Mouse (Mus musculus) stomach, postnatal 0 days (tissue): Measurements from ENCODE around the gene Galnt10. TPM values are rescaled to one million over a fixed set of nuclear protein-coding genes. Genes with fewer than 3 reads are reported as not detected.

Experiments used
- ATAC-seq: fragments of 200-750 bp; cut with Nextera tagmentation; 2 replicates; pipeline ENCODE4 v1.8.0; 2017; ENCODE audit not compliant: low FRiP score, low TSS enrichment
- DNase-seq: peaks from one replicate; pipeline ENCODE4 v3.0.0-alpha.2; 2016; ENCODE audit warnings: low spot score
- H3K27ac ChIP-seq: fragments of 300-500 bp; sonication (generic); replicated peaks from 2 replicates; pipeline ENCODE4 v1.5.1; 2014; ENCODE audit warnings: mild to moderate bottlenecking, control low read depth
- H3K27me3 ChIP-seq: fragments of 300-500 bp; sonication (generic); 2 replicates; pipeline ENCODE4 v1.6.1; 2014; ENCODE audit warnings: low read length; ENCODE audit not compliant: control insufficient read depth, insufficient read depth
- H3K36me3 ChIP-seq: fragments of 300-500 bp; sonication (generic); 2 replicates; pipeline ENCODE4 v1.6.1; 2014; ENCODE audit warnings: low read length, mixed read lengths; ENCODE audit not compliant: control insufficient read depth, insufficient read depth
- H3K4me1 ChIP-seq: fragments of 300-500 bp; sonication (generic); replicated peaks from 2 replicates; pipeline ENCODE4 v1.6.1; 2014; ENCODE audit warnings: antibody characterized with exemption; ENCODE audit not compliant: control insufficient read depth, insufficient read depth
- H3K4me2 ChIP-seq: fragments of 300-500 bp; sonication (generic); replicated peaks from 2 replicates; pipeline ENCODE4 v1.6.1; 2014; ENCODE audit warnings: low read depth, mild to moderate bottlenecking, control low read depth, moderate library complexity
- H3K4me3 ChIP-seq: fragments of 300-500 bp; sonication (generic); 2 replicates; pipeline ENCODE4 v1.5.1; 2014; ENCODE audit warnings: low read depth, low read length, control low read depth
- H3K9ac ChIP-seq: fragments of 300-500 bp; sonication (generic); 2 replicates; pipeline ENCODE4 v1.6.1; 2014; ENCODE audit warnings: mild to moderate bottlenecking, low read length, control low read depth, mixed read lengths
- H3K9me3 ChIP-seq: fragments of 300-500 bp; sonication (generic); 2 replicates; pipeline ENCODE4 v1.6.1; 2016; ENCODE audit warnings: low read length; ENCODE audit not compliant: control insufficient read depth
- CTCF ChIP-seq: IDR thresholded peaks from 2 replicates; pipeline ENCODE4 v1.5.1; 2016; ENCODE audit warnings: antibody characterized with exemption, low read depth, mild to moderate bottlenecking, moderate library complexity
- EP300 ChIP-seq: optimal IDR thresholded peaks from 2 replicates; pipeline ENCODE3; 2016; ENCODE audit warnings: antibody characterized with exemption
- WGBS: fragments of 180-500 bp; shearing (Covaris S2); extraction: QIAGEN DNeasy Blood & Tissue Kit; methylation state at CpG from one replicate; pipeline ENCODE4 v1.1.7; 2014; 5-methylcytosine and 5-hydroxymethylcytosine counted together
- polyA plus RNA-seq: library from polyadenylated mRNA; unstranded; fragments of >200 nt; fragmentation: Nextera tagmentation; extraction: Ambion mirVana; gene quantifications from 2 replicates; pipeline ENCODE4 v1.2.1, GENCODE M21; 2015

The Galnt10 gene
- polyA plus RNA-seq, 1 experiment from 2014 or later = 8.8 TPM

DNA sequence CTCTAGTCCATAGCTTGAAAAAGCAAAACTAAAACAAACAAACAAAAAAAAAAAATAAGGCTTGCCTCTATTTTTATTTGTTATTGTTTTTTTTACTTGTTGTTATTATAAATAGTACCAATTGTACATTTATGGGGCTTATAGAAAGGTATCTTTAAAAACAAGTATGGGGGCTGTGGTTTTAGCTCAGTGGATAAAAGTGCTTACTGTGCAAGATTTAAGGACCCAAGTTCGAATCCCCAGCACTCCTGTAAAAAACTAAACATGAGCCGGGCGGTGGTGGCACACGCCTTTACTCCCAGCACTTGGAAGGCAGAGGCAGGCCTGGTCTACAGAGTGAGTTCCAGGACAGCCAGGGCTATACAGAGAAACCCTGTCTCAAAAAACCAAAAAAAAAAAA lies 116.1 kb downstream of the Galnt10 start:
- Histone ChIP-seq H3K9ac (no peak overlapping the region), H3K9me3 (no peaks in the 10 kb centered on the region), H3K4me3 (no peak overlapping the region), H3K27ac (no peak overlapping the region), H3K4me1 (no peaks in the 10 kb centered on the region), H3K36me3 (no peaks in the 10 kb centered on the region), H3K4me2 (no peak overlapping the region), H3K27me3 (no peaks in the 10 kb centered on the region)
- TF ChIP-seq CTCF (no peak), EP300 (no peak)
- ATAC-seq (no peak), DNase-seq (no peak)
- 98% methylated on average over 4 of the region's 4 CpGs for WGBS

DNA sequence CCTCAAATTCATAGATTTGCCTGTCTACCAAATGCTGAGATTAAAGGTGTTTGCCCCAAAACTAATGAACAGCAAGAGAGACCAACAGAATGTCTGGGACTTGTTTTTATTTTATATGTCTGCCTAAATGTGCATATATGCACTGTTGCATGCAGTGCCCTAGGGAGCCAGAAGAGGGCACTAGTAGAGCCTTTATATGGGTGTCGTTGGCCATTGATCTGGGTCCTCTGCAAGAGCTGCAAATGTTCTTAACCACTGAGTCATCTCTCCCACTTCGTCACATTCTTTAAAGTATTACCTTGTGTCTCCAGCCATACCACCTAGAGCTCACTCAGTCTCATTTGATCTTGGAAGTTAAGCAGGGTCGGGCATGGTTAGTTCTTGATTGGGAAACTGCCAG lies 118.9 kb downstream of the Galnt10 start:
- H3K27me3 ChIP-seq = no peaks in the 10 kb centered on the region
- H3K27ac ChIP-seq = no peak overlapping the region
- no peaks in the 10 kb centered on the region for H3K9me3 ChIP-seq
- 86% methylated on average over 3 of the region's 3 CpGs for WGBS
- no peak for ATAC-seq
- no peak overlapping the region for H3K4me2 ChIP-seq
- H3K36me3 ChIP-seq = no peaks in the 10 kb centered on the region
- H3K4me1 ChIP-seq = no peaks in the 10 kb centered on the region
- TF ChIP-seq EP300 (no peak), CTCF (peak; percentile 55)
- DNase-seq = no peak
- H3K4me3 ChIP-seq = no peak overlapping the region
- no peak overlapping the region for H3K9ac ChIP-seq

DNA sequence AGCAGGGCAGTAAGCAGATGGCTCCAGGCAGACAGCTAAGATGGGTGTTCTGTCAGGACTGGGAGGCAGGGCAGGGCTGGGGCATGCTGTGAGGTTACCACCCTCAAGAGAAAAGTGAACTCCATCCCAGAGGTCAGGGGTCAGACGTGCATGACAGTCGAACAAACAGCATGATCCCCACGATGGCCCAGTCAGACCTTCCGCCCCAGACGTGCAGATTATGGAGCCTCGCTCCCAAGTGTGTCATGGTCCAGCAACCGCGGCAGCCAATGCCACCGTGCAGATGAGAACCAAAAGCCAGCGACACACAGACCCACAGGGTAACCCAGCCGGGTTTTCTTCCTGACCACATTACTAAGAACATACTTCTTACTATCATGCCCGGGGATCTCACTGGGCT lies 121.4 kb downstream of the Galnt10 start:
- Histone ChIP-seq H3K36me3 (no peaks in the 10 kb centered on the region), H3K4me3 (no peak overlapping the region), H3K9me3 (no peaks in the 10 kb centered on the region), H3K4me2 (no peak overlapping the region), H3K27me3 (no peaks in the 10 kb centered on the region), H3K4me1 (no peaks in the 10 kb centered on the region), H3K9ac (no peak overlapping the region), H3K27ac (no peak overlapping the region)
- DNase-seq (no peak), ATAC-seq (no peak)
- TF ChIP-seq EP300 (no peak), CTCF (no peak)
- 56% methylated on average over 12 of the region's 12 CpGs for WGBS

DNA sequence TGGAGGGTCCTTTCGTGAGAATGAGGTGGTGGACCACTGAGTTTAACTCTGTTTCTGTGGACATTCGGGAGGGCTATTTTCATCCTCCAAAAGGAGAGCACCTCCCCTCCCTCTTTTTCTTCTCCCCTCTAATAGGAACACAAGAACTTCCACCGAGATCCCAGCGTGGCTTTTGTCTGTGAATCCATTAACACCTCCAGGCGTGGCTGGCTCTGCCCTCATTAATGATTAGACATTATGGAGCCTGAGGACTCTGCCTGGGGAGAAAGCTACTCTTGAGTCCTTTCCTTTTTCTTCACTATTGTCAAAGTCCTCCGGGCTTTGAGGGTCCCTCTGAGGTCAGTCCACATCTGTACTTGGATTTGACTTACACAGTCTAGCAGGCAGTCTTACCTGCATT lies 121.9 kb downstream of the Galnt10 start:
- Histone ChIP-seq H3K36me3 (no peaks in the 10 kb centered on the region), H3K4me1 (no peaks in the 10 kb centered on the region), H3K27ac (no peak overlapping the region), H3K4me3 (no peak overlapping the region), H3K27me3 (no peaks in the 10 kb centered on the region), H3K9ac (no peak overlapping the region), H3K9me3 (no peaks in the 10 kb centered on the region), H3K4me2 (no peak overlapping the region)
- TF ChIP-seq CTCF = no peak
- no peak for TF ChIP-seq EP300
- WGBS = 49% methylated on average over 6 of the region's 6 CpGs
- no peak for ATAC-seq
- no peak for DNase-seq

GRCm38 (mm10) chr11:57770776-57771175 lies 125.5 kb downstream of the Galnt10 start:
- 86% methylated on average over 5 of the region's 5 CpGs for WGBS
- Histone ChIP-seq H3K9me3 (no peaks in the 10 kb centered on the region), H3K27ac (no peak overlapping the region), H3K4me2 (no peak overlapping the region), H3K4me3 (no peak overlapping the region), H3K36me3 (no peaks in the 10 kb centered on the region; the same call in 1 of the 2 replicates), H3K9ac (no peak overlapping the region), H3K27me3 (no peaks in the 10 kb centered on the region), H3K4me1 (no peaks in the 10 kb centered on the region)
- no peak for DNase-seq
- ATAC-seq = no peak
- TF ChIP-seq EP300 = no peak
- no peak for TF ChIP-seq CTCF

DNA sequence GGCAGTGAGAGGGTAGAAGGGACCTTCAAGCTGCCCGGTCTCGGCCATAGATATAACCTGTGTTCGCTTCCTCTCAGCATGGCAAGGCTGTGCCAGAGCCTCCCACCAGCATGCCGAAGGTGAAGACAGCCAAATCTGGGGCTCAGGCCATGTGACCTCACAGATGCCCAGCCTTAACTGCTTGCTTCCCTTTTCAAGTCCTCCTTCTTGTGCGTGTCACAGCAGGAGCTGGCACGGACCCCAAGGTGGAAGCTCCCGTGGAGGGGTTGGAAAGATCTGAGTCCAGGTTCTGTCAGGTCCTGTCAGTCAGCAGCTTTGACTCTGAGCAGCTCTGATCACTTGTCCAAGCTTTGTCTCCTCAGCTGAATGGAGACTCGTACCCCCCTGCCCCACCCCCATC lies 126.4 kb downstream of the Galnt10 start:
- no peak for ATAC-seq
- 78% methylated on average over 8 of the region's 8 CpGs for WGBS
- DNase-seq = no peak
- Histone ChIP-seq H3K36me3 (no peaks in the 10 kb centered on the region; the same call in 1 of the 2 replicates), H3K9me3 (no peaks in the 10 kb centered on the region), H3K27me3 (no peaks in the 10 kb centered on the region), H3K4me2 (no peak overlapping the region), H3K27ac (no peak overlapping the region), H3K4me1 (no peaks in the 10 kb centered on the region), H3K4me3 (no peak overlapping the region), H3K9ac (no peak overlapping the region)
- TF ChIP-seq EP300 (no peak), CTCF (no peak)
